Mouse (Mus musculus) urinary bladder, postnatal 36 days (tissue): ENCODE data around the gene Pkp4.

Source experiments
- DNase-seq, 2 experiments: peaks; one replicate each; pipeline ENCODE4 v3.0.0; 2022; ENCODE audit warnings: low spot score in 2 of 2, mixed read lengths in 1 of 2

The Pkp4 gene

DNA sequence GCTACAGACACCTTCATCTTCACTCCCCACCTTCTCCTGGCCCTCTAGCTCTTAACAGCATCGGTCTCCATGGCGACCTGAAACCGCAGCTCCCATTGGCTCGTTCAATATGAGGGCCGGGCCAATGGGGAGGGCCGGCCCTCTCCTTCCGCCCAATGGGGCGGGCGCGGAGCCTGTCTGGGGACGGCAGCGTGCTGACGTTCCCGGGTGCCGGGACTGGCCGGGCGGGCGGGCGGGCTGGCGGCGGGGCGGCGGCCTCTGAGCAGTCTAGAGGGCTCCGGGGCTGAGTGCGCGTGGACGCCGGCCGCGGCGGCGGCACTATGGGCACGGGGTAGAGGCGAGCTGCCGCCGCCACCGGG lies at the start of gene Pkp4, which contains the start of gene Ccdc148:
Pkp4 (plus strand) TSS at position 246 of the 359 bp plus-strand sequence.
Ccdc148 (minus strand) TSS at position 79 of the 359 bp plus-strand sequence.
- DNase-seq, result peak; percentile 87 to 91

DNA sequence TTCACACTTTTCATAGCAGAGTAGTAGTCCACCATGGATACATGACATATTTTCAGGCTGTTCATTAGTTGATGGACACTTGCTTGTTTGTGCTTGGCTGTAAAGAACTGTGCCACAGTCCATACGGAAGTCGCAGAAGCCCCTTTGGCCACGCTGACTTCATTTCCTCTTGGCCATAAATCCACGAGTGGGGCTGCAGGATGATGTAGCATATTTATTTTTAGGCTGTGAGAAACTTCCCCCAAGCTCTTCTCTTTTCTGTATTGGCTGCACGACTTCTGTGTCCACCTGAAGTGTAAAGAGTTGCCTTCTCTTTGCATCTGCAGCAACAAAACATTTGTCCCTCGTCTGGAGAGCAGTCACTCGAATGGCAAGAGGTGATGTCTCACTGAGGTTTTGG lies 31.6 kb upstream of the Pkp4 start:
- DNase-seq, result no peak

DNA sequence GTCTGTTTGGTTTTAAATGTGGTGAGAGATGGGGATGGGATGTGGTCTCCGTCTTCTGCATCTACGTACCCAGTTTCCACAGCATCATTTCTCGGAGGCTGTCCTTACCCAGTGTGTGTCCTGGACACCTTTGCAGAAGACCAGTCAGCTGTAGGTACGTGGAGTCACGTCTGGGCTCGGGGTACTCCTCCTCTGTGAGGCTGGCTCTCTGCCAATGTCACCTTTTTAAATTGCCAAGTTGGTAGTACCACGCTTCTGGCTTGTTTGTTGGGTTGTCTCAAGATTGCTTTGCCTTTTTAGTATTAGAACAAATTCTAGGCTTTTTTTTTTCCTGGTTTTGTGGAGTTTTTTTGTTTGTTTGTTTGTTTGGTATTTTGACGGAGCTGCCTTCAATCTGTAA lies 30.8 kb upstream of the Pkp4 start:
- no peak for DNase-seq

DNA sequence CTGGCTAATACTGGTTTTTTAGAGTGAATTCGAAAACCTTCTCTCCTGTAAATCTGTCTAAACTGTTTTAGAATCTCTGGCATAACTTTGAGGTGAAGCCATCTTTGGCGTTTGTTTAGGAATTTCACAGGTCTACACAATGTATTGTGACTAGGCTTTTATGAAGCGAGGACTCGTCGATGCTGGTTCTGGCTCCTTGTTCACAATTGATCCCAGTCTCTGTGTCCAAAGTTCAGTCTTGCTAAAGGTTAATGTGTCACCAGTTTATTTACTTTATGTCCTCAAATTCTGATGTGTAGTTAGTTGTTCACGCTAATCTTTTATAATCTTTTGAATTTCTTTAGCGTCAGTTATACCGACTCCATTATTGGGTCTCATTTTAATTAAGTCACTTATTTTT lies 29.6 kb upstream of the Pkp4 start:
- no peak for DNase-seq

DNA sequence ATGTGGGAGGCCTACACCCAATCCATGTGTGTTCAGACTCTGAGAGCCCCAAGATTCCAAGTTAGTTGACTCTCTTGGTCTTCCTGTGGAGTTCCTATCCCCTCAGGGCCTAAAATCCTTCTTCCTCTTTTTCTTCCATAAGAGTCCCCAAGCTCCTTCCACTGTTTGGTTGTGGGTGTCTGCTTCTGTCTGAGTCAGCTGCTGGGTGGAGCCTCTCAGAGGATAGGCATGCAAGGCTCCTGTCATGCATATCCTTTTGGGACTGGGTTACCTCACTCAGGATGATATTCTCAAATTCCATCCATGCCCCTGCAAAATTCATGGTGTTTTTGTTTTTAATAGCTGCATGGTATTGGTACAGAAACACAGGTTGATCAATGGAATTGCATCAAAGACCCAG lies 5.2 kb upstream of the Pkp4 start:
- DNase-seq, result no peak

DNA sequence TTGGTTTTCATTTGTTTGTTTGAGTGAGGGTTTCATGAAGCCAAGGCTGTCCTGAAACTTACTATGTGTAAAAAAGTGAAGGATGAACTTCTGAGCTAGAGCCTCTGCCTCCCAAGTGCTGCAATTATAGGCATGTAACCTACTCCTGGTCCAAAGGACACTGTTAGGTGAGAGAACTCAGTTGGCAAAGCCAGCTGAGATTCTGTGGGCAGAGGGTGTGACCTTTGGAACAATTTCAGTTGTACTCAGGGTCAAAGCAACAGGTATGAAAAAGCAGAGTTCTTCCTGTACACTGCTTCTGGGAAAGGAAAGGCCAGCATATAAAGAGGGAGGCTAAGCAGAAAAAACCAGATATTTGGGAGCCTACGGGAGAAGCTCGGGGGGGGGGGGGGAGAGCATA lies 2.5 kb upstream of the Pkp4 start:
- DNase-seq, result no peak

DNA sequence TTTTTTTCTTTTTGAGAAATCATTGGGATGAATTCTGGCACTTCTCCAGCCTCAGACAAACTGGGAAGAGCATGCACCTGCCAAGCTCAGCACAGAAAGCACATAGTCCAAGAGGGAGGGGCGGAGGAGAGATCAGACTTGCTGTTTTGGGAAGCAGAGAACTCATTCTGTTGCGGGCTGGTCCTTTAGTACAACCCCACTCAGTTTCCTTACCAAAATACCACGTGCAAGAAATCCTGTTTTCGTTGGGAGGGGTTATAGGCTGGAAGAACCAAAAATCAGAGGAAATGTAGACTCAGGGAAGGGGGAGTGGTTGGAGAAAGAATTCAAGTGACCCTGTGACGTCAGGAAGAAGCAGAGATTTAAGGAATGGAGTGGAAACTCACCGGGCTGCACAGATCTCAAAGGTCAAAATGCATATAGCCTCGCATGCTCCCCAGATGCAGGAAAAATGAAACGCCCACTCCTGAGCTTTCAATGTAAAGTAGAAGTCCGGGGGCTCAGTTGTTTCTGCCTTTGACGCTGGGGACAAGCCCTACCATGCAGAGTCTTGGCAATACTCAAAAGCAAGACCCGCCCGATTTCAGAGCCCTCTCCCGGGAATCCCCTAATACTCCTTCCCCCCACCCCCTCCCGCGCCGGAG lies 567 bp upstream of the Pkp4 start:
- DNase-seq, result no peak

DNA sequence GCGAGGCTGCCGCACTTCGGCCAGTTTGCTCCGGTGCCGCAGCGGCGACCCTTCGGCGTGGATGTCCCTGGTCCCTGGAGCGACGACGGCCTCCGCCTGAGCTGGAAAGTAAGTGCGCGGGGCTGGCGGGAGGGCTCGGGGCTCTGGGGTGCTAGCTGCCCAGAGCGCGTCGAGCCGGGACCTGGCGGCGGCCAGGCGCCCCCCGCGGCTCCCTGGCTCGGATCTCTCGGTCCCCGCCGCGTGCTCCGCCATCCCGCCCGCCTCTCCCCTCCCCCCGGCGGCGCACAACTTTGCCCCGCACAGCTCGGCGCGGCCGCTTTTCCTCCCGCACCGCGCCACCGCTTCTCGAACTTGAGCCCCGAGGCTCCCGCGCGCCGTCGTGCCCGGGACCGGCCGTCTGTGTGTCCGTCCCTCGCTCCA lies 381 bp downstream of the Pkp4 start:
- DNase-seq, result no peak

DNA sequence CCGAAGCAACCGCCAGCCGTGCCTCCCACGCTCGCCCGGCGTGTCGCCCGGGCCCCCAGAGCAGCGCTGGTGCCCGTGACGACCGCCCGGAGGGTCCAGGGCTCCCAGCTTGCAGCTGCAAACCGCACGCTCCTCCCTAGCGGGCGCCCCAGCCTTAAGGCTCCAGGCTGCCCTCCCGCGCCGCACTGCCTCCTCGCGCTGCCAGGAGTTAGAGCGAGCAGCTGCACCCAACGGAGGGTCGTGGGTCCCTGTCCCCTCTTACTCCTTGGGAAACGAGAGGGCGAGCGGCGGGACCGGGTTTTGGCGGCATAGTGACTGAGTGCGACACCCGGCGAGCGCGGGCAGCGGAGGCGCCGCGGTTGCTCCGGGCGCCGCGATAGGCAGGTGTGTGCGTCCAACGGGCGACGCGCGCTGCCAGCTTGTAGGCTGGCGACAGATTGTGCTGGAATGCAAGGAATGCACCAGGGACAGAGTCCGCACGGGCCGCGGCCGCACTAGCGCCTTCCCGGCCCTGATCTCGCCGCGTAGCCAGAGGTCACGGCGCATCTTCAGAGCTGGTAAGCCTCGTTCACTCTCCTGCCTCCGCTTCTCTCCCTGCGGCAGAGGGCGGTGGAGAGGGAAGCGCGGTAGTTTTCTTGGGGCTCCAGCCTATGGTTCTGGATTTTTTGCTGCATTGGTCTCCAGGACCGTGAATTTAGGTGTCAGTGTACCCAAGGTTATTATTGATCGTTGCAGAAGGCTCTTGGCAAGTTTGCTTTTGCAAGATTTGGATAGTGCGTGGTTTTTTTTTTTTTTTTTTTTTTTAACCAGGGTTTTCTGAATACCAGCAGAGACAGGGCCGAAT lies 1.0 kb downstream of the Pkp4 start:
- DNase-seq, result peak; percentile 47 to 62

DNA sequence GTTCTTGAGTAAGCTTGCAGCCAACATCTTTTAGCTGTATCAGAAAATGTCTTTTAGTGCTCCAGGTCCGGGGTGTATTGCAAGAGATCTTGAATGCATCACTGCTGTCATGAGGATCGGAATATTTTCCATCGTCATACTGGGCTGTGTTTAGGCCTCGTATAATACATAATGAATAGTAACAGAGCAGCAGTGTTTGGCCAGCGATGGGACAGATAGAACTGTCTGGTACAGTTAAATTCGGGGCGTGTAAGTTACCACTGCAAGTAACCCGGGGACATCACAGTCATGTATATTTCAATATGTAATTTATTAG lies 1.6 kb downstream of the Pkp4 start:
- DNase-seq, result no peak

DNA sequence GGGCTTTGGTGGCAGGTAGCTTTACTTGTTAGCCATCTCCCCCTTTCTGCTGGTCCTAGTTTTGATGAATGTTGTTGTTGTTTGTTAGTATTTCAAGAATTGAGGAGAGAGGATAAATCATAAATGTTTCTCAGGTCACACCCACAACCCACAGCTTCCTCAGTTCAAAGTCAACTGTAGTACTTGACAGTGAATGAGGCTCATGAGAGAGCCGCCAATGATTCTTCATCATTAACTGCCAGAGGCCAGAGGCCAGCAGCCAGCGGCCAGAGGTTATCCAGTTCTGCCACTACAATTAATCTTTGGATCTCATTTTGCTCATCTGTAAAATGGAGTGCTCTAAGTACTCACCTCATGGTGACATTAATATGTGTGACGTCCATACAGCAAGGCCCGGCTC lies 6.3 kb downstream of the Pkp4 start:
- DNase-seq, result no peak

DNA sequence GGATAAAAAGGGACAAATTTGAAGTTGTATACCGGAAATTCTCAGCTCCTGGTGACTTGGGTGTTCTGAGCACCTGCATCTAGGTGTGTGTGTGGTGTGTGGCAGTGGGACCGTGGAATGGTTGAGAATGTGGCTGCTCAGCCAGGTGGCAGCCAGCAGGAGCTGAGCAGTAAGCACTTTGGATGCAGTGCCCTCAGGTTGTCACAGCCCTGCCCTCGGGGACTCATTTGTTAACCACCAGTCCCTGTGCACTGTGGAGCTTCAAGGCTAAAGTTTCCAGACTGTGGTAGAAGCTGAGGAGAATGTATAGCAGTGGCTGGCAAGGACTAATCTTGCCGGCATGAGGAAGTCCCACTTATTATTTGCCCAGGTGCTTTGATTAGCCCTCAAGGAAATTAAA lies 7.2 kb downstream of the Pkp4 start:
- DNase-seq, result no peak

DNA sequence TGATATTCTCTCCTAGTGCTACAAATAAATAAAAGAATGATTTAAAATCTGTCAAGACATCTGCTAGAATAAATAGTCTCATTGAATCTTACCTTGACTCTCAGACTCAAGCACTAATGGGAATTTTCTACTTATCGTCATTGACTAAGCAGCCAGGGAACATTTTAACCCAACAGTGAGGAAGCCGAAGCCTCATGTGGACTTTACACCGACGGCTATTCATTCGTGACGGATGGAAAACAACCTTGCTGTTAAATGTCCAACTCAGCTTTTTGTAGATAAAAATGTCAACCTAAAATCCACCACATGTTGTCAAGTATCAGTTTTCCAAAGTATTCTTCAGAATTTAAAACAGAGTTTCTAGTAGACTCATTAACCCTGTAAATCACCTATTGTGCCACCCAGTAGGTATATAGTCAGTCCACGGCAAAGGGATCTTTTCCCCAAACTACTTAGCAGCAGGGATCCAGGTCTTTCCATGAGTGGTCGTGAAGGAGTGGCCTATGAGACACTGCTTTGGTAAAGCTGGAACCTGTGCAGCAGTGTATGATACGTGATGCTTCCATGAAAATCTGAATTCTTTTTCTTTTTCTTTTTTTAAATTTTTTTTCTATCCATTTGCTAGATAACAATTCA lies 9.0 kb downstream of the Pkp4 start:
- no peak for DNase-seq

DNA sequence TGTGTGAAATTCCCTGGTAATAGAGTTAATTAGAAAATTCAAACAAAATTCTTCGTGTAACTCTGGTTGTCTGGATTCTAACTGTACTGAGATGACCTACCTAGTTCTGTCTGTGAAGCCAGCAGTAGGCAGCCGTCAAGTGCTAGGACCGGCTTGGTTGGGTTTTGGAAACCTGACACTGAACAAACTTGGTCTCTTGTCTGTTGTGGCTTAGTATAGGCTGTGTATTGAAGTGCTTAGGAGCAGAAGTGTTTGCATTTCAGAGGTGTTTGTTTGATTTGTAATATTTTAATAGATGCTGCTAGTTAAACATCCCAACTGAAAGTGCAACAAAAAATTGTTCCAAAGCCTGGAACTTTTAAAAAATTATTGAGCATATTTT lies 9.5 kb downstream of the Pkp4 start:
- DNase-seq, result peak in 1 of 2 experiments; percentile 19

DNA sequence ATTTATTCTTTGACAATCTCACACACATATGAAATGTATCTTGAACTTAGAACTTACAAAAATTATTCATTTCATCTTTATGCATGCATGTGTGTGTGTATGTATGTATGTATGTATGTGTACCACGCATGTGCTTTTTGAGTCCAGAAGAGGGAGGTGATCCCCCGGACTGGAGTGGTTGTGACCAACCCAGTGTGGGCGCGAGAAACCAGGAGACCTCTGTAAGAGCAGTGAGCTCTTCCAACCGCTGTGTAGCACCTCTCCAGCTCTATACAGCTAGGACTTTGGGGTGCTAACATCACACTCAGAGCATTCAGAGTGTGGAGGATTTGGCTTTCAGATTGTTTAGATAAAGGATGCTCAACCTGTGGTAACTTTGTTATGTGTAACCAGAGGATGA lies 9.9 kb downstream of the Pkp4 start:
- no peak for DNase-seq

DNA sequence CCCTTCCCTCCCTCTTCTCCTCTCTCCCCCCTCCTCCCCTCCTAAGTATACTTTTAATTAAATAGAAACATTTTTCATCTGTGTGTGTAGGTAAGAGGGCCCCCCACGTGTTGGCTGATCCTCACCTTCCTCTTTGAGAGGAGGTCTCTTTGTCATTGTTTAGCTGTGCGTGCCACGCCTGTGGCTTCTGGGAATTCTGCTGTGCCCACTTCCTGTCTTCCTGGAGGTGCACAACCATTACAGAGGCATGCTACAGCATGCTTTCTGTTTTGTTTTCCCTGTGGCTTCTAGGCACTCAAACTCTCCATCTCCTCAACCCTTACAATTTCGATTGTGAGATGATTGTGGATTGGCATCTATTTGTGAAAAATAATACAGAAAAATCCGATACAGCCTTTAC lies 10.9 kb downstream of the Pkp4 start:
- peak in 1 of 2 experiments; percentile 27 for DNase-seq

DNA sequence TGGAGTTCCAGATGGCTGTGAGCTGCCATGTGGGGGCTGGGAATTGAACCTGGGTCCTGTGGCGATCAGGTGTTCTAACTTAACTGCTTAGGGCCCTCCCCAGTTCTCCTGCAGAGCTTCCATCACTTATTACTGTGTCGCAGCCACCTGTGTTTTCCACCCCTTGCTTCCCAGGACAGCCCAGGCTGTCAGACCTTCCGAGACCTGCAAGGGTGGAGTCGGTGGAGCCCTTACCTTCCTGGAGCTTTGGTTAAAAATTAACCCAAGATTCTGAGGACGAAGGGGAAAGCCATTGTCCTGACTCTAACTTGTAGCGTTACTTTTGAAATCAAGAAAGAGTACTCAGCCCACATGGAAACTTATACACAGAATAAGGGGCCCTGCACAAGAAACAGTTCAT lies 15.3 kb downstream of the Pkp4 start:
- DNase-seq, result no peak

DNA sequence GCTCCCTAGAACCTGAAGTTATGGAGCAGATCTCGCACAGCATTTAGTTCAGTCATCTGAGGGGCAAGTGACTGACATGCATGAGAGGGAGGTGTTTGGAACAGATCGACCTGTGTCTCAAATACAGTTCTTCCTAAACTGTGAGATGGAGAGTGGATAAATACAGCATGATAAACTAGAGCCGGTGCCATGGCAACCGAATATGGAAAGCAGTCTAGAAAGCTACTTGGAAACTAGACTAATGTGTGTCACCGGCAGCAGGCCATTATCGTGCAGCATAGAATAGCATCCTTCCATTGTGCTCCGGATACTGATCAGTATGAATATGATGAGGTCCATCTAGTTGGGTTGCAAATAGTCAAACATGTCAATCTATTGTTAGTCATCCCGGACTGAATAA lies 17.5 kb downstream of the Pkp4 start:
- no peak for DNase-seq

DNA sequence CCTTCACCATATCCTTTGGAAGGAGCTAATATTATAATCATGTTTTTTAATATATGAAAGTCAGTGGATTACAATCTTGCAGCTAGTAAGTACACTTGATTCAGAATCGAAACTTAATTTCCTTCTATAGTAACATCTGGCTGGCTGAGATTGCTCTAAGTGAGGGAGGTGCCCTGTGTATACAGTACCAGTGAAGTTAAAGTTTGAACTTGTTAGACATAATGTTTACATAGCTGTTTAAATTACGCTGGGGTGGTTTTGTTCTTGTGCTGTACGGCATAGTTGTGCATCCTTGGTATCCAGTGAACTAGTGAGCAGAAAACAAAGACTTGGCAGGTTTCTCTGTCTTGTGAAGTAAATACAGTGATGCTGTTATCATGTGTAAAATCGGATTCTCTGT lies 18.3 kb downstream of the Pkp4 start:
- no peak for DNase-seq

DNA sequence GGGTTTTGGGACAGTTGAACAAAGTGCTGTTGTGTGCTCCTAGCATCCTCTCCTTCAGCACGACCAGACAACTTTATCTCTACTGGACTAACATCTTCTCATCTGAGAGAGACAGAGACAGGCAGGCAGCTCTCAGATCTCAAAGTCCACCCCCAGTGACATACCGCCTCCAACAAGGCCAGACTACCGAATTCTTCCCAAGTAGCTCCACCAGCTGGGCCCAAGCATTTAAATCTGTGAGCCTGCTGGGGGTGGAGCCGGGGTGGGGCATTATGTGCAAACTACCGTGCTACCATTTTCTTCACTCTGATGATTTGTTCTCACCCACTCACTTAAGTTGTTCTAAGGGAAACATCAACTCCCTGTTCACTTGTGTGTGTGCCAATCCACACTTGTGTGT lies 18.8 kb downstream of the Pkp4 start:
- DNase-seq, result no peak

DNA sequence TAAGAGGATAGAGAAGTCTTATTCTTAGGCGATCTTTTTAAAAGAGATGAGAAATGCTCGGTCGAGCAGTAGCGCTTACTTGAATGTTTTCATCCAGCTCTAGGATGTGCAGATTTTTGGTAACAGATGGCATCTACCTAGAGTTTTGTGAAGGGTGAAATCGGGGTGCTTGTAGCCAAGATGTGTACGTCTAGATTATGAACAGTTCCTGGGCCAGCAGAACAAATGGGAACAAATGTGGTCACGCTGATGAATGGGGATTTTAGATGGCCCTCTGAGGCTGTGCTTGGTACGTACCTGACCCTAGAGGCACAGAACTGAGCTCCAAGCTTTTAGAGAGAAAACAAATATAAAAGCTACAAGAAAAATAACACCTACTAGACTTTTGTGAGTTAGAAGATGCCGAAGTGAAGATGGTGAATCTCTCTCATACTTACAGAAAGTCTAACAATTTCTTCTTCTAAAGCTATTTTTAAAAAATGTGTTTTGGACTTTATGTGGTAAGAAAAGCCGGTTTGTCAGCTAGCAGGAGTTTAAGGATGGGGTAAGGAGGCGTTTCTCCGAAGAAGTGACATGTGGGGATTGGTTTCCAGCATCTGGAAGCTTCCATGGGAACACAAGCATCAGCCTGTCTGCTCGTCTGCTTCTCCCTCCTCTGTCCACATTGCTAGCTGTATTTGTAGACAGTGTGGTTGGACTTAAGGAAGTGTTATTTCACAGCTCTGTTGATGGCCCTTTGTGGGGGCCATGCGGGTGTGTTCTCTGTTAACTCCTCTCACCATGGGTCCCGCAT lies 20.9 kb downstream of the Pkp4 start:
- DNase-seq, result no peak

DNA sequence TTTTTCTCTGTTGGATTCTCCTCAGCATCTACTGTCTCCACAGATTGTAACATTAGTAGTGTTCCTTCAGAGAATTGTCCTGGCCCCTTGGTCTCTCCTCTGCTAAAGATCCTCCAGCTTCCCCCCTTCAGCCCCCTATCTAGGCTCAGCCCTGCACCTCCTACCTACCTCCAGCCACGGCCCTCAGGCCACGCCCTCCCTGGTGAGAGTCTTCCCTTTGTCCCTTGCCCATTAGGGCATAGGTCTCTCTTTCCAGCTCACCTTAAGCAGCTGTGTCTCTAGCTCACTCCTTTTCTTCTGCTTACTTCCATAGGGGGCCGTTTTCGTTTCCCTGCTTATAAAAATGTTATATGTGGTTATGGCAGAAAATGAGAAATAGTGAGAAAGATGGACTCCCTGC lies 22.9 kb downstream of the Pkp4 start:
- DNase-seq, result no peak
